8 mouse cellular contexts compared by ENCODE assay signal in genomic region chr7:46033109-46033869, GRCm38 (mm10). TPM values are rescaled to one million over a fixed set of nuclear protein-coding genes. Genes with fewer than 3 reads are reported as not detected.
DNase-seq lines count a peak whose midpoint lies in the region; ATAC-seq lines count a peak whose summit lies in the region.

Gene Nomo1 (plus strand): TSS chr7:46033698.

- peak within 1 kb of the TSS; percentile 77 for H3K4me2 ChIP-seq in hindbrain, embryonic 15.5 days

- H3K36me3 ChIP-seq in hindbrain, embryonic 15.5 days: no peaks in the 10 kb centered on the region

- WGBS in hindbrain, embryonic 15.5 days: 6% methylated on average over 37 of the region's 44 CpGs

- H3K9me3 ChIP-seq in hindbrain, embryonic 15.5 days: no peaks in the 10 kb centered on the region

- DNase-seq in T-cell, adult 2 months (ENCODE audit: low spot score): peak; percentile 98
- peak; percentile 96 to 98 for DNase-seq in cerebellum, postnatal 36 days
- DNase-seq in frontal cortex, postnatal 36 days (ENCODE audit: low spot score in 2 of 2): peak; percentile 97 to 98
- DNase-seq in left cerebral cortex, adult 11 months (ENCODE audit: low spot score): peak; percentile 86
- DNase-seq in lung, postnatal 4 days: peak; percentile 98
- DNase-seq in retina, postnatal 7 days (ENCODE audit: low read depth, low spot score): peak; percentile 94
- DNase-seq in urinary bladder, adult 2 months (ENCODE audit: low spot score): peak; percentile 92

- H3K9ac ChIP-seq in hindbrain, embryonic 15.5 days: peak within 1 kb of the TSS; percentile 80

- H3K4me3 ChIP-seq in hindbrain, embryonic 15.5 days: peak within 1 kb of the TSS; percentile 82

- no peaks in the 10 kb centered on the region for H3K27me3 ChIP-seq in hindbrain, embryonic 15.5 days

- peaks cover 17% of the 10 kb centered on the region for H3K4me1 ChIP-seq in hindbrain, embryonic 15.5 days (replicated peaks)

- peak; percentile 96 for ATAC-seq in hindbrain, embryonic 15.5 days (ENCODE audit: low FRiP score, low read depth)

- peak within 1 kb of the TSS; percentile 72; the same call in 1 of the 2 replicates for H3K27ac ChIP-seq in hindbrain, embryonic 15.5 days (replicated peaks)

RNA-seq across cellular contexts. Expression of gene Nomo1, which starts in this region (rescaled TPM):
- polyA plus RNA-seq in hindbrain, embryonic 15.5 days (2015; fragmentation: Nextera tagmentation; extraction: Ambion mirVana): 45.8 and 47.0 TPM in 2 replicates
- 35.5 and 41.4 TPM in 2 replicates for polyA plus RNA-seq in urinary bladder, adult 2 months (2012; rRNA removed)

Comparison
In these comparisons a context has a peak if more than half of its experiments do, and no peak if none do; other contexts are left out.
1. Peak in every context shown above with its lines: DNase-seq, ATAC-seq, H3K4me3 ChIP-seq and H3K27ac ChIP-seq.